Mouse (Mus musculus) E14TG2a.4 (cell line): ENCODE results near the gene Runx2.

Source experiments
- CTCF ChIP-seq: conservative IDR thresholded peaks from 2 replicates; pipeline ENCODE4 v1.5.1; 2014; ENCODE audit warnings: low read length
- NANOG ChIP-seq: IDR thresholded peaks from 2 replicates; pipeline ENCODE4 v1.6.1; 2014; ENCODE audit warnings: borderline replicate concordance, low read length, mixed read lengths
- POU5F1 ChIP-seq: IDR thresholded peaks from 2 replicates; pipeline ENCODE4 v1.6.1; 2014; ENCODE audit warnings: low read length, borderline replicate concordance

- TF ChIP-seq POU5F1 = no peak
- TF ChIP-seq CTCF = no peak
- no peak for TF ChIP-seq NANOG
These were observed 329.3 kb downstream of the Runx2 start for GRCm38 (mm10) chr17:44485337-44485736.
